In the genomic region with DNA sequence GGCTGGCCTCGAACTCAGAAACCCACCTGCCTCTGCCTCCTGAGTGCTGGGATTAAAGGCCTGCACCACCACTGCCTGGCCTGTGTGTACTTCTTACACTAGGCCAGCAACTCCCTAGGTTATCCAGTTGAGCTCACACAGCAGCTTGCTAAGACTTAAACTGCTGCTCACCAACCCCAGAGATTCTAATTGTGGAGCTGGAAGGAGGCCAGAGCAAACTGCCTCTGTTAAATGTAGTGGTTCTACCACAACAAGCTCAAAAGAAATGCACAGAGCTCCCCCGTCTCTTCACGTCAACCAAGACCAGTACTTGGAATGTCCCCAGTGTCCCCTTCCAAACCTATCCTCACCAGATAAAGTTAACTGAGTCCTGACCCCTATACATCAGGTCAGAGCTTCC, we compare ENCODE assay signal across 14 mouse cellular contexts.
"Had no signal": no experiment of that assay in that cellular context is flagged by ENCODE, and none has a peak within 500 bp of the region (broad histone marks: within the 10 kb centered on the region; RNA-seq: fewer than 3 reads in every experiment).

No protein-coding gene starts in this region.

- ATAC-seq: liver, embryonic 12.5 days; midbrain, embryonic 13.5 days; midbrain, embryonic 16.5 days had no signal

- DNase-seq: kidney, adult 18-20 months; kidney, adult 9 months; kidney, postnatal 14 days; kidney, postnatal 4 days; liver; lung, adult 18-20 months; lung, postnatal 10 days; lung, postnatal 36 days; retina, postnatal 1 day; thymus, adult 18-20 months; thymus, postnatal 36 days had no signal
